Mouse (Mus musculus) midbrain, embryonic 16.5 days (tissue): ENCODE data around the gene Myrfl. TPM values are rescaled to one million over a fixed set of nuclear protein-coding genes. Genes with fewer than 3 reads are reported as not detected.

Experiments used
- ATAC-seq: fragments of 200-750 bp; cut with Nextera tagmentation; 2 replicates; pipeline ENCODE4 v1.8.0; 2017; ENCODE audit warnings: moderate TSS enrichment
- H3K27ac ChIP-seq: fragments of 300-500 bp; sonication (generic); 2 replicates; pipeline ENCODE4 v1.5.1; 2014; ENCODE audit warnings: mild to moderate bottlenecking, low read length, mixed read lengths
- H3K27me3 ChIP-seq: fragments of 300-500 bp; sonication (generic); 2 replicates; pipeline ENCODE4 v1.6.1; 2014; ENCODE audit warnings: low read depth, low read length, mixed read lengths; ENCODE audit not compliant: control insufficient read depth, insufficient read depth
- H3K36me3 ChIP-seq: fragments of 300-500 bp; sonication (generic); 2 replicates; pipeline ENCODE4 v1.6.1; 2014; ENCODE audit warnings: mild to moderate bottlenecking, low read length, moderate library complexity, mixed read lengths; ENCODE audit not compliant: control insufficient read depth, insufficient read depth
- H3K4me1 ChIP-seq: fragments of 300-500 bp; sonication (generic); 2 replicates; pipeline ENCODE4 v1.6.1; 2014; ENCODE audit warnings: mild to moderate bottlenecking, low read length, mixed read lengths; ENCODE audit not compliant: control insufficient read depth, insufficient read depth
- H3K4me2 ChIP-seq: fragments of 300-500 bp; sonication (generic); 2 replicates; pipeline ENCODE4 v1.6.1; 2014; ENCODE audit warnings: mild to moderate bottlenecking, low read length, mixed read lengths
- H3K4me3 ChIP-seq: fragments of 300-500 bp; sonication (generic); 2 replicates; pipeline ENCODE4 v1.5.1; 2014; ENCODE audit warnings: low read depth, mild to moderate bottlenecking, low read length, moderate library complexity, mixed read lengths
- H3K9ac ChIP-seq: fragments of 300-500 bp; sonication (generic); 2 replicates; pipeline ENCODE4 v1.6.1; 2014; ENCODE audit warnings: low read depth, low read length, mixed read lengths
- H3K9me3 ChIP-seq: fragments of 300-500 bp; sonication (generic); replicated peaks from 2 replicates; pipeline ENCODE4 v1.6.1; 2014; ENCODE audit warnings: mild to moderate bottlenecking, low read length, mixed read lengths; ENCODE audit not compliant: control insufficient read depth, poor library complexity, severe bottlenecking
- WGBS: fragments of 180-500 bp; shearing (Covaris S2); extraction: QIAGEN DNeasy Blood & Tissue Kit; methylation state at CpG from one replicate; pipeline ENCODE4 v1.1.7; 2014; 5-methylcytosine and 5-hydroxymethylcytosine counted together
- polyA plus RNA-seq: library from polyadenylated mRNA; unstranded; fragments of >200 nt; fragmentation: Nextera tagmentation; extraction: Ambion mirVana; gene quantifications from 2 replicates; pipeline ENCODE4 v1.2.1, GENCODE M21; 2015

The Myrfl gene
- polyA plus RNA-seq, 1 experiment from 2014 or later: 0.08 TPM

GRCm38 (mm10) chr10:116784098-116784497 lies 112.6 kb downstream of the Myrfl start:
- ATAC-seq: no peak
- H3K27me3 ChIP-seq: no peaks in the 10 kb centered on the region
- no peaks in the 10 kb centered on the region for H3K9me3 ChIP-seq
- WGBS: 93% methylated on average over 6 of the region's 6 CpGs
- H3K9ac ChIP-seq: no peak overlapping the region
- no peaks in the 10 kb centered on the region for H3K4me1 ChIP-seq
- no peak overlapping the region for H3K27ac ChIP-seq
- H3K36me3 ChIP-seq: no peaks in the 10 kb centered on the region
- no peak overlapping the region for H3K4me3 ChIP-seq
- no peak overlapping the region for H3K4me2 ChIP-seq

DNA sequence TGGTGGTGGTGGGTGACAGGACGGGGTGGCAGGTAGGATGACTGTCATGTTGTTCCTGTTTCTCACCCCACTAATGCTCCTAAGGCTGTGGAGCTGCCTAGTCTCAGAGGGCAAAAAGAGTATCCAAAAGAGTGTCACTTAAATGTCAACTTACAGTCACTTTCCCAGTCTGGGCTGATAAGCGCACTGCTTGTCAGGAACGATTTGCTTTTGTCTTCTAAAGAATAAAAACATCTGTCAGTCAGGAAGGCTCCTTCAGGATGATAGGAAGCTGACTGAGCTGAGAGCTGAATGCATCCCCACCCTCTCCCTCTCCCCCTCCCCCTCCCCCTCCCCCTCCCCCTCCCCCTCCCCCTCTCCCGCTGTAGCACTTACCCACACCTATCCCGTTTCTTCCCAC lies 113.7 kb downstream of the Myrfl start:
- WGBS: 56% methylated on average over 3 of the region's 5 CpGs
- H3K36me3 ChIP-seq: no peaks in the 10 kb centered on the region
- H3K9me3 ChIP-seq: no peaks in the 10 kb centered on the region
- ATAC-seq: no peak
- no peak overlapping the region for H3K4me3 ChIP-seq
- no peaks in the 10 kb centered on the region for H3K27me3 ChIP-seq
- no peak overlapping the region for H3K4me2 ChIP-seq
- no peak overlapping the region for H3K9ac ChIP-seq
- no peak overlapping the region for H3K27ac ChIP-seq
- no peaks in the 10 kb centered on the region for H3K4me1 ChIP-seq

DNA sequence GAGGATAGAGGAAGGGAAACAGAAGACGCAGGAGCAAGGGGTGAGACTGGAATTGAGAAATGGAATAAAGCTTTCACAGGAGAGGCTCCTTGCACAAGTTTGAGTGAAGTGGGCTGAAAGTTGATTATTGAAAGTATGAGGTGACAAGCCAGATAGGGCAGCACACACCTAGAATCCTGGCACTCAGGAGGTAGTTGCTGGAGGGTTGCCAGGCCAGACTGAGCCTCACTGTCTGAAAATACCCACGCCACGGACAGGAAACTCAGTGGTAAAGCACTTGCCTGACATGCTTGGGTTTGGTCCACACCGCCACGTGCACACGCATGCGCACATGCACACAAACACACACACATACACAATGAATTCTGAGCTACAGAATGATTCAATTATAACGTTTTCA lies 118.8 kb downstream of the Myrfl start:
- Histone ChIP-seq H3K9ac (no peak overlapping the region), H3K27ac (no peak overlapping the region), H3K4me1 (no peaks in the 10 kb centered on the region), H3K4me3 (no peak overlapping the region), H3K36me3 (no peaks in the 10 kb centered on the region), H3K4me2 (no peak overlapping the region), H3K27me3 (no peaks in the 10 kb centered on the region), H3K9me3 (no peaks in the 10 kb centered on the region)
- 95% methylated on average over 8 of the region's 8 CpGs for WGBS
- ATAC-seq: no peak

- no peak overlapping the region for H3K4me3 ChIP-seq
- 79% methylated on average over 14 of the region's 14 CpGs for WGBS
- no peaks in the 10 kb centered on the region for H3K27me3 ChIP-seq
- H3K36me3 ChIP-seq: no peaks in the 10 kb centered on the region
- no peaks in the 10 kb centered on the region for H3K4me1 ChIP-seq
- H3K9ac ChIP-seq: no peak overlapping the region
- H3K4me2 ChIP-seq: no peak overlapping the region
- no peaks in the 10 kb centered on the region for H3K9me3 ChIP-seq
- no peak for ATAC-seq
- H3K27ac ChIP-seq: no peak overlapping the region
These were observed 119.9 kb downstream of the Myrfl start for GRCm38 (mm10) chr10:116776846-116777245.

DNA sequence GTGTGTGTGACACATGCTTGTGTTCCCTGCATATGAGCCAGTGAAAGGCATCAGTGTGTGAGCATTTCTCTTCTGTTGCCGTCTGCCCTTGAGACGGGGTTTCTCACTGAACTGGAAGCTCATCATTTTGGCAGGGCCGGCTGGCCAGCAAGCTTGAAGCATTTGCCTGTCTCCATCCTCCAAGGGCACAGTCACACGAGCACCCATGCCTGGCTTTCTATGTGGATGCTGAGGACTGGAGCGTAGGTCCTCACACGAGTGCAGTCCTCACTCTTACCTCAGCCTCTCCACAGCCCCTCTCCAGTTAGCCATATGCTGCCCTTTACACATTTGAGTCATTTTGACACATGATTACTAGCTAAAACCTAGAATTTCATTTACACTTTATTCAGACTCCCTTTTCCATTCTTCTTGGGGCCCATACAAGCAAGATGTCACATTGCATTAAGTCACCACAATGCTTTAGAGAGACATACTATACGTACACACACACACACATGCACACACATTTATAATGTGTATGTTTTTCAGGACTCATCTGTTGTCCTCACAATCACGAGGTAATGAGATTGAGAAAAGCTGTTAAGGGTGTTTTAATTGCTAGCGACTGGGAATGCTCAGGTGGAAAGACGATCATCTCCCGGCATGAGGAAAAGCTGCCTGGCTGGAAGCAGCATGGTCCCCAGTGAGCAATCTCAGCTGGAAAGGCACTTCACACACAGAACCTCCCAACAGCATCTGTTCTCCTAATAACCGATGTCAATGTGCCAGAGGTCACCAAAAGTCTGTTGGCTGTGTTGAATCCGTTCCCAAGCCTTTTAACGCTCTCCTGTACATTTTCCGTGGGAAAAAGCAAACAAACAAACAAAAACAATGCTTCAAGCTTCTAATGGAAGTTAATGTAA lies 122.6 kb downstream of the Myrfl start:
- Histone ChIP-seq H3K36me3 (no peaks in the 10 kb centered on the region), H3K9ac (no peak overlapping the region), H3K9me3 (no peaks in the 10 kb centered on the region), H3K27ac (no peak overlapping the region), H3K27me3 (no peaks in the 10 kb centered on the region), H3K4me1 (no peaks in the 10 kb centered on the region), H3K4me2 (no peak overlapping the region), H3K4me3 (no peak overlapping the region)
- ATAC-seq: no peak
- 57% methylated on average over 15 of the region's 15 CpGs for WGBS

GRCm38 (mm10) chr10:116771215-116771935 lies 125.3 kb downstream of the Myrfl start:
- no peak for ATAC-seq
- Histone ChIP-seq H3K4me2 (no peak overlapping the region), H3K4me1 (peaks cover 3% of the 10 kb centered on the region; the same call in 1 of the 2 replicates), H3K27ac (no peak overlapping the region), H3K9me3 (no peaks in the 10 kb centered on the region), H3K27me3 (no peaks in the 10 kb centered on the region), H3K36me3 (no peaks in the 10 kb centered on the region), H3K4me3 (no peak overlapping the region), H3K9ac (no peak overlapping the region)
- WGBS: 77% methylated on average over 21 of the region's 21 CpGs

GRCm38 (mm10) chr10:116768642-116769041 lies 128.1 kb downstream of the Myrfl start:
- Histone ChIP-seq H3K9ac (no peak overlapping the region), H3K4me3 (no peak overlapping the region), H3K27ac (no peak overlapping the region), H3K9me3 (no peaks in the 10 kb centered on the region), H3K36me3 (no peaks in the 10 kb centered on the region), H3K4me1 (peaks cover 3% of the 10 kb centered on the region; the same call in 1 of the 2 replicates), H3K4me2 (no peak overlapping the region), H3K27me3 (no peaks in the 10 kb centered on the region)
- WGBS: 60% methylated on average over 13 of the region's 13 CpGs
- no peak for ATAC-seq

DNA sequence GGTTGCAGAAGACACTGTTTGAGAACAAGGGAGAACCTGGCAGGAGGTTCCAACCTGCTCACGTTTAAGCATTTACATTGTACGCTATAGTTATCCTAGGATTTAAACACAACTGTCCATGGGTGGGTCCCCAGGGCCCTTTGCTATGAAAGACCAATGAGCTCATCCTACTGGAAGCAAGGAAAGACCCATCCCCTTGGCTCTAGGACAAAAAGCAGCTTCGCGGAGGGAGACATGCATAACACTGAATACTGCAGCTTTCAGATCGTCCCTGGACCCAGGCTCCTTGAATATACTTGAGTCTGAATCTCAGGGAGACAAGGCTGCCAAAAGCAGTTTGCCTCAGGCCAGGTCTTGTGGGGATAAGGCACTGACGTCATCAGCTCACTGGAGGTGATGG lies 130.2 kb downstream of the Myrfl start:
- Histone ChIP-seq H3K36me3 (no peaks in the 10 kb centered on the region), H3K9me3 (no peaks in the 10 kb centered on the region), H3K4me3 (no peak overlapping the region), H3K9ac (no peak overlapping the region), H3K27ac (no peak overlapping the region), H3K4me1 (peaks cover 3% of the 10 kb centered on the region; the same call in 1 of the 2 replicates), H3K4me2 (no peak overlapping the region), H3K27me3 (no peaks in the 10 kb centered on the region)
- 82% methylated on average over 6 of the region's 6 CpGs for WGBS
- ATAC-seq: no peak
